Mouse (Mus musculus) stomach, postnatal 0 days (tissue): ENCODE results near the gene Rhof. TPM values are rescaled to one million over a fixed set of nuclear protein-coding genes. Genes with fewer than 3 reads are reported as not detected.

Experiments
- ATAC-seq: fragments of 200-750 bp; cut with Nextera tagmentation; 2 replicates; pipeline ENCODE4 v1.8.0; 2017; ENCODE audit not compliant: low FRiP score, low TSS enrichment
- DNase-seq: peaks from one replicate; pipeline ENCODE4 v3.0.0-alpha.2; 2016; ENCODE audit warnings: low spot score
- H3K27ac ChIP-seq: fragments of 300-500 bp; sonication (generic); replicated peaks from 2 replicates; pipeline ENCODE4 v1.5.1; 2014; ENCODE audit warnings: mild to moderate bottlenecking, control low read depth
- H3K27me3 ChIP-seq: fragments of 300-500 bp; sonication (generic); 2 replicates; pipeline ENCODE4 v1.6.1; 2014; ENCODE audit warnings: low read length; ENCODE audit not compliant: control insufficient read depth, insufficient read depth
- H3K36me3 ChIP-seq: fragments of 300-500 bp; sonication (generic); 2 replicates; pipeline ENCODE4 v1.6.1; 2014; ENCODE audit warnings: low read length, mixed read lengths; ENCODE audit not compliant: control insufficient read depth, insufficient read depth
- H3K4me1 ChIP-seq: fragments of 300-500 bp; sonication (generic); replicated peaks from 2 replicates; pipeline ENCODE4 v1.6.1; 2014; ENCODE audit warnings: antibody characterized with exemption; ENCODE audit not compliant: control insufficient read depth, insufficient read depth
- H3K4me2 ChIP-seq: fragments of 300-500 bp; sonication (generic); replicated peaks from 2 replicates; pipeline ENCODE4 v1.6.1; 2014; ENCODE audit warnings: low read depth, mild to moderate bottlenecking, control low read depth, moderate library complexity
- H3K4me3 ChIP-seq: fragments of 300-500 bp; sonication (generic); 2 replicates; pipeline ENCODE4 v1.5.1; 2014; ENCODE audit warnings: low read depth, low read length, control low read depth
- H3K9ac ChIP-seq: fragments of 300-500 bp; sonication (generic); 2 replicates; pipeline ENCODE4 v1.6.1; 2014; ENCODE audit warnings: mild to moderate bottlenecking, low read length, control low read depth, mixed read lengths
- H3K9me3 ChIP-seq: fragments of 300-500 bp; sonication (generic); 2 replicates; pipeline ENCODE4 v1.6.1; 2016; ENCODE audit warnings: low read length; ENCODE audit not compliant: control insufficient read depth
- CTCF ChIP-seq: IDR thresholded peaks from 2 replicates; pipeline ENCODE4 v1.5.1; 2016; ENCODE audit warnings: antibody characterized with exemption, low read depth, mild to moderate bottlenecking, moderate library complexity
- EP300 ChIP-seq: optimal IDR thresholded peaks from 2 replicates; pipeline ENCODE3; 2016; ENCODE audit warnings: antibody characterized with exemption
- WGBS: fragments of 180-500 bp; shearing (Covaris S2); extraction: QIAGEN DNeasy Blood & Tissue Kit; methylation state at CpG from one replicate; pipeline ENCODE4 v1.1.7; 2014; 5-methylcytosine and 5-hydroxymethylcytosine counted together
- polyA plus RNA-seq: library from polyadenylated mRNA; unstranded; fragments of >200 nt; fragmentation: Nextera tagmentation; extraction: Ambion mirVana; gene quantifications from 2 replicates; pipeline ENCODE4 v1.2.1, GENCODE M21; 2015

The Rhof gene
- polyA plus RNA-seq, 1 experiment from 2014 or later = 18.6 TPM

DNA sequence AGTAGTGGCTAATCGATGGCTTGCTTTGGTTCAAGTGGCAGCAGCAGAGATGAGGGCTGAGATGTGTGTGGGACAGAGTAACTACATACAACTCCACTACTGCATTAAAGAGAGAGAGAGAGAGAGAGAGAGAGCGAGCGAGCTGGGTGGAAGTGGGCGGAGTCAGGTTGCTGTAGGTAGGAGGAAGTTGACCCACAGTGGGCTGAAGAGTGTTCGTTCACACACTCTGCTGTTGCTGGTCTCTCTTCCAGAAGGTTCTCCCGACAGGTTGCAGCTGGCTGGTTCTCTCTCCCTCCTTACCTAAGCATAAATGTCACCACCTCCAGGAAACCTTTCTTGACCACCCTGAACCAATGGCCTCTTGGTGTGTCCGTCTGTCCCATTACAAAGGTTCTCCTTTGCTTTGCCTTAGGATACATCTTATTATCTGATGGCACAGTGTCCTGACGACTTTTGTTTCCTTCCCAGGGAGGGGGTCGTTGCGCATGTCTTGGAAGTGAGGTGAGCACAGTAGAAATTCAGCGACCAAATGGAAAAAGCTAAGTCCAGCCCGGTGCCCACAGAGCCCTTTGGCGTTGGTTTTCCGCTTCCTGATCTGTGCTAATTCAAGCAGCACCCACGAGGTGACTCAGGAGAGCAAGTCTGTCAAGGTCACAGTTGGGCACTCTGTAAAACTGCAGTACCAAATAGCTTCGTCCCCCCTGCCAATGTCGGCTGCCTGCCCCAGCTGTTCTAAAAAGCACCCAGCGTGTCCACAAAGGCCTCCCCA is 6.7 kb downstream of the Rhof start:
- H3K27ac ChIP-seq = no peak overlapping the region
- no peak for ATAC-seq

DNA sequence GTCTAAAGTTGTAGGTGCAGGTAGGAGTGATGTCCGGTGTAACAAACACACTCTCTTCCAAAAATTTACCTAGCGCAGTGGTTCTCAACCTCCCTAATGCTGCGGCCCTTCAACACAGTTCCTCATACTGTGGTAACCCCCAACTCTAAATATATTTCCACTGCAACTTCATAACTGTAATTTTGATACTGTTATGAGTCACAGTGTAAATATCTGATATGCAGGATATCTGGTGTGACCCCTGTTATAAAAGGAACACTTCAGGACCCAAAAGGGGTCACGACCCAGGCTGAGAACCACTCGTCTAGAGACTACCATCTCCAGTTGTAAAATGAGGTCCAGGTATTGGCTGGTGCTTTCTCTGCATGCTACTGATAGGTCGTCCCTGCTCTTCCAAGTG is 7.4 kb downstream of the Rhof start:
- H3K9ac ChIP-seq = no peak overlapping the region
- DNase-seq = no peak
- no peaks in the 10 kb centered on the region for H3K27me3 ChIP-seq
- no peak overlapping the region for H3K4me2 ChIP-seq
- ATAC-seq = no peak
- 0 out of 2 replicates have a peak, but pooled peaks cover 2% of the 10 kb centered on the region for H3K36me3 ChIP-seq
- no peak for TF ChIP-seq CTCF
- TF ChIP-seq EP300 = no peak
- H3K4me3 ChIP-seq = no peak overlapping the region
- no peaks in the 10 kb centered on the region for H3K4me1 ChIP-seq
- 77% methylated on average over 6 of the region's 6 CpGs for WGBS
- H3K9me3 ChIP-seq = no peaks in the 10 kb centered on the region
- H3K27ac ChIP-seq = no peak overlapping the region

More for the DNA sequence above, 6.7 kb downstream of the Rhof start:
- no peaks in the 10 kb centered on the region for H3K4me1 ChIP-seq
- TF ChIP-seq EP300 (no peak), CTCF (no peak)
- no peak overlapping the region for H3K4me2 ChIP-seq
- 0 out of 2 replicates have a peak, but pooled peaks cover 2% of the 10 kb centered on the region for H3K36me3 ChIP-seq
- H3K9me3 ChIP-seq = no peaks in the 10 kb centered on the region
- 73% methylated on average over 18 of the region's 18 CpGs for WGBS
- H3K4me3 ChIP-seq = no peak overlapping the region
- no peaks in the 10 kb centered on the region for H3K27me3 ChIP-seq
- H3K9ac ChIP-seq = no peak overlapping the region
- DNase-seq = no peak

DNA sequence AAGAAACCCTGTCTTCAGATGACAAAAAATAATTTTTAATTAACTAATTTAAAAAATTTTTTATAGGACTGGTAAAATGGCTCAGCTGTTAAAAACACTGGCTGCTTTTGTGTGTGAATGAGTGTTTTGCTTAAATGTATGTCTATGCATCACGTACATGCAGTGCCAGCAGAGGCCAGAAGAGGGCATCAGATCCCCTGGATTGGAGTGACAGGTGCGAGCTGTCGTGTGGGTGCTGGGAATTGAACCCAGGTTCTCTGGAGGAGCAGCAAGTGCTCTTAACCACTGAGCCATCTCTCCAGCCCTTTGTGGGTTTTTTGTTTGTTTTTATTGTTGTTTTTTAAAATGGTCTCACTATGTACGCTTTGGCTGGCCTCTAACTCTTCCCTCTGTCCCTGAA is 10.3 kb downstream of the Rhof start:
- H3K4me1 ChIP-seq = no peaks in the 10 kb centered on the region
- TF ChIP-seq EP300 (no peak), CTCF (peak; percentile 63)
- no peaks in the 10 kb centered on the region for H3K9me3 ChIP-seq
- no peak for ATAC-seq
- no peak overlapping the region for H3K9ac ChIP-seq
- H3K36me3 ChIP-seq = no peaks in the 10 kb centered on the region; the same call in 1 of the 2 replicates
- no peak overlapping the region for H3K4me2 ChIP-seq
- H3K4me3 ChIP-seq = no peak overlapping the region
- no peak overlapping the region for H3K27ac ChIP-seq
- 88% methylated on average over 4 of the region's 4 CpGs for WGBS
- no peak for DNase-seq
- no peaks in the 10 kb centered on the region for H3K27me3 ChIP-seq

DNA sequence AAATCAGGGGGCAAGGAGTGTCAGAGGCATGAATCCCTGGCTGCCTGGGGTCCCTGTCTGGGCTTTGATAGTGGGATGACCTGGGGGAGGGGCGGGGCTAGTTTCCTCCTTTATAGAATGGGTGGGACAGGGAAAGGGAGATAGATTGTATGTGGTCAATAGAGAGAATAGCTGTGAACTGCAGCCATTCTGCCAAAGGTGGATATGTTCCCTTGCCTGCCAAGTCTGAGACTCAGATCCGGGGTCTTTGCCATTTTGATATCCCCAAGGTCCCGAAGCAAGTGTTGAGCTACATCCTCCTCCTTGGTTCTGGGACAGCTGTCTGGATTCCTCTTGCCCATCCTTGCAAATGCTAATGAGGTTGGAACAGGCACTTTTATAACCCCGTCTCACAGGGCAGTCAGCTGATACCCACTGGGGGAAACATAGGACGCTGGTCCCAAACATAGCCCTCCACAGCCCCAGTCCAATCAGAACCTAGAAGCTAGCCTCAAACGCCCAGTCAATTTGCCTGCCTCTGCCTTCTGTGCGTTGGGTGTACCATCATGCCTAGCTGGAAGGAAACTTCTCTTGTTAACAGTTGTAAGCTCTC is 11.8 kb downstream of the Rhof start:
- WGBS = 79% methylated on average over 7 of the region's 7 CpGs
- H3K4me2 ChIP-seq = no peak overlapping the region
- TF ChIP-seq EP300 (no peak), CTCF (no peak)

DNA sequence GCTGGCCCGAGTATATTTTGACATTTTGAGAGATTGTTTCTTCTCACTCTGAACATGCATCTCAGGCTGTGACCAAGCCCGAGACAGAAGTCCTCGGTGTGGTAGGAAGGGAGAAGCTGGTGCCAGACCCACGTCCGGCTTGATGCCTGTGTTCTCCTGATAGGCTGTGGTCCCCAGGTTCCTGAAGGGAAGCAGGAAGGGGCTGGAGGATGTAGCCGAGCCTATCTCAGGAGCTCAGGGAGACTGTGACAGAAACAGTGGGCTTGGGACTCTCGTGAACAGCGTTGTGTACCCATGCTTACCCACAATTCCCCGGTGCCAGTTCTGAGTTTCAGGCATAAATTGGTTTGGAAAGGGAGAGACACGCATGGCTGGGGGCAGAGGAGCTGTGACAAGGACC is 13.7 kb downstream of the Rhof start:
- Histone ChIP-seq H3K9me3 (no peaks in the 10 kb centered on the region), H3K36me3 (no peaks in the 10 kb centered on the region; the same call in 1 of the 2 replicates), H3K4me2 (no peak overlapping the region), H3K27me3 (no peaks in the 10 kb centered on the region), H3K4me3 (no peak overlapping the region), H3K27ac (no peak overlapping the region), H3K4me1 (no peaks in the 10 kb centered on the region), H3K9ac (no peak overlapping the region)
- WGBS = 66% methylated on average over 10 of the region's 10 CpGs
- no peak for DNase-seq
- no peak for ATAC-seq
- TF ChIP-seq CTCF (no peak), EP300 (no peak)

More for the DNA sequence above, 11.8 kb downstream of the Rhof start:
- Histone ChIP-seq H3K9ac (no peak overlapping the region), H3K27ac (no peak overlapping the region), H3K4me3 (no peak overlapping the region), H3K4me1 (no peaks in the 10 kb centered on the region), H3K36me3 (no peaks in the 10 kb centered on the region; the same call in 1 of the 2 replicates), H3K27me3 (no peaks in the 10 kb centered on the region), H3K9me3 (no peaks in the 10 kb centered on the region)
- ATAC-seq (no peak), DNase-seq (no peak)

DNA sequence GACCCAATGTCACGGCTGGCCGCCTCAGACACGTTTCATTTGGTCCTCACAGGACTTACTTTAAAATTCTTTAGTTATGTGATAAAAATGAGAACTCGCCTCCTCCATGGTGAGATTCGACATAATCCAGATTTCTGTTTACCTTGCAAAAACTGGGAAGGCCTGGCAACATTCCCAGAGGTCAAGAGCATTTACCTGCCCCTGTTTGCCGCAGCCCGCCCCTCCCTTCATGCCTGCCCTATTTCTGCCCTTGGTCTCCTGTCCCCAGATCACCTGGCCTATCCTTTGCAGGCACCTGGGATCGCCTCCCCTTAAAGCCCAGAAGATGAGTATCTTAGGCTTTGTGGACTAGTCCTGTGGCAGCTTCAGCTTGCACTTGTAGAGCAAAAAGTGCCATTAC is 14.7 kb downstream of the Rhof start:
- Histone ChIP-seq H3K27ac (no peak overlapping the region), H3K9ac (no peak overlapping the region), H3K27me3 (no peaks in the 10 kb centered on the region), H3K4me2 (no peak overlapping the region), H3K4me3 (no peak overlapping the region), H3K9me3 (no peaks in the 10 kb centered on the region), H3K4me1 (no peaks in the 10 kb centered on the region), H3K36me3 (no peaks in the 10 kb centered on the region; the same call in 1 of the 2 replicates)
- 60% methylated on average over 8 of the region's 8 CpGs for WGBS
- DNase-seq (peak; percentile 45), ATAC-seq (no peak)
- TF ChIP-seq EP300 (no peak), CTCF (no peak)
